Mouse (Mus musculus): ENCODE measurements around the gene Apom. TPM values are rescaled to one million over a fixed set of nuclear protein-coding genes. Genes with fewer than 3 reads are reported as not detected.

The Apom gene
- polyA plus RNA-seq, 1 experiment: 0.20 TPM

DNA sequence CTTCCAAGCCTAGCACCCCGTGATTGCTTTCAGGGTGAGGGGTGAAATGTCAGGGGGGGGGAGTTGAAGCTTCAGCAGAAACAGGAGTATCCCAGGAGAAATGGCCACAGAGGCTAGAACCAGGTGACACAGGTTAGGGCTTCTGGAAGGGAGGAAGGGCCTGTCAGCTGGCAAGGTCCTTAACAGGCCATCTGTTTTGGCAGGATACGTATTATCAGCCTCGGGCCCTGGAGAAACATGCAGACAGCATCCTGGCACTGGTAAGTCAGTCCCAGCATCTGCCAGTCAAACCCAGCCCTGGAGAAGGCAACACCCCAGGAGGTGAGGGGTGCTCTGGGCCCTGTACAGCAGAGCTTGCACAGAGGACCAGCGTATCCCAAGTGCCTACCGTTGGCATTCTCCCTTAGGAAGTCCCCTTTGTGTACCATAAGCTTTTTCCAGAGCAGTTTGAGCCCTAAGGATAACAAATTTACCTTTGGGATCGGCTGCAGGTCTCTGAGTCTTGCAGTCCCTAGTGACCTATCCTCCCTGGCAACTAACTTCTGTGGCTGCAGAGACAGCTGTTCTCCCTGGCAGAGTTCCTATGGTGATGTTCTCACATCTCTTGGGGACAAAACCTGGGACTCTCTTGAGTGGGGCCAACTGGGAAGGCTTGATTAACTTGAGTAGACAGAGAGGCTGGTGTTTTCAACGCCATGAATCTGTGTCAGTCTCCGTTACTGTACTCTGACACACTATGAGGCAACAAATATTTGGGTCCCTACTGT lies 41.5 kb downstream of the Apom start:
- no peak for TF ChIP-seq MAX (IDR thresholded peaks at IDR 0.05)
- no peak for TF ChIP-seq CEBPB (IDR thresholded peaks at IDR 0.05; ENCODE audit: low read depth)
- TF ChIP-seq MYOG (IDR thresholded peaks at IDR 0.05; ENCODE audit: control insufficient read depth, extremely low read depth, insufficient read length): no peak
- Histone ChIP-seq H3K4me3 (ENCODE audit: insufficient read depth, poor library complexity, severe bottlenecking) (peak overlapping the region; percentile 57), H3K36me3 (ENCODE audit: control insufficient read depth, insufficient read depth) (peaks cover 16% of the 10 kb centered on the region), H3ac (ENCODE audit: control insufficient read depth, insufficient read length, low read depth) (peak overlapping the region; percentile 12), H3K79me2 (ENCODE audit: control insufficient read depth, insufficient read depth) (peaks cover 17% of the 10 kb centered on the region), H3K27me3 (ENCODE audit: control insufficient read depth, insufficient read depth, insufficient read length) (no peaks in the 10 kb centered on the region), H3K79me3 (ENCODE audit: low read depth) (peaks cover 3% of the 10 kb centered on the region)

- Histone ChIP-seq H3K79me3 (ENCODE audit: low read depth) (peaks cover 3% of the 10 kb centered on the region), H3K4me3 (ENCODE audit: insufficient read depth, poor library complexity, severe bottlenecking) (peak within 1 kb of the TSS; percentile 57), H3ac (ENCODE audit: control insufficient read depth, insufficient read length, low read depth) (peak within 1 kb of the TSS; percentile 99), H3K79me2 (ENCODE audit: control insufficient read depth, insufficient read depth) (peaks cover 17% of the 10 kb centered on the region), H3K27me3 (ENCODE audit: control insufficient read depth, insufficient read depth, insufficient read length) (no peaks in the 10 kb centered on the region), H3K36me3 (ENCODE audit: control insufficient read depth, insufficient read depth) (peaks cover 7% of the 10 kb centered on the region)
- TF ChIP-seq MAX (IDR thresholded peaks at IDR 0.05): peak; percentile 87
- TF ChIP-seq MYOG (IDR thresholded peaks at IDR 0.05; ENCODE audit: control insufficient read depth, extremely low read depth, insufficient read length): no peak
These were observed 42.8 kb downstream of the Apom start, which contains the start of gene Abhd16a for GRCm38 (mm10) chr17:35088825-35089644. Gene Abhd16a, plus strand, starts transcription at chr17:35089263.

DNA sequence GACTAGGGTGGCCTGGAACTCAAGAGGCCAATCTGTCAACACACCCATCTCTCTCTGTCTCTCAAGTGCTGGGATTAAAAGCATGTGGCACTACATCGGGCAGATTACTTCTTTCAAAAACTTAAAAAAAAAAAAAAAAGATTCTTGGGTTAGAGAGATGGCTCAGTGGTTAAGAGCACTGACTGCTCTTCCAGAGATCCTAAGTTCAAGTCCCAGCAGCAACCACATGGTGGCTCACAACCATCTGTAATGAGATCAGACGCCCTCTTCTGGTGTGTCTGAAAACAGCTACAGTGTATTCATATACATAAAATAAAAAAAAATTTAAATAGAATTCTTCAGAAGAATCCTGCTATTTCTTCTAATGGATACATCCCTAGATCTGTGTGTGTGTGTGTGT lies 43.7 kb downstream of the Apom start:
- H3K27me3 ChIP-seq (ENCODE audit: control insufficient read depth, insufficient read depth, insufficient read length): peaks cover 3% of the 10 kb centered on the region
- no peak overlapping the region for H3K4me3 ChIP-seq (ENCODE audit: insufficient read depth, poor library complexity, severe bottlenecking)
- H3K79me3 ChIP-seq (ENCODE audit: low read depth): peaks cover 3% of the 10 kb centered on the region
- H3K36me3 ChIP-seq (ENCODE audit: control insufficient read depth, insufficient read depth): peaks cover 7% of the 10 kb centered on the region
- TF ChIP-seq FOSL1 (IDR thresholded peaks at IDR 0.05; ENCODE audit: insufficient read depth, low read length, poor library complexity, severe bottlenecking) (no peak), CEBPB (IDR thresholded peaks at IDR 0.05; ENCODE audit: low read depth) (no peak), MYOG (IDR thresholded peaks at IDR 0.05; ENCODE audit: control insufficient read depth, extremely low read depth, insufficient read length) (no peak), MYOD1 (IDR thresholded peaks at IDR 0.05; ENCODE audit: control insufficient read depth, insufficient read length, low read depth) (no peak), MAX (IDR thresholded peaks at IDR 0.05) (no peak), CTCF (IDR thresholded peaks at IDR 0.05; ENCODE audit: control insufficient read depth, insufficient read depth, insufficient read length) (no peak), USF1 (IDR thresholded peaks at IDR 0.05; ENCODE audit: low read depth) (no peak)
- peaks cover 17% of the 10 kb centered on the region for H3K79me2 ChIP-seq (ENCODE audit: control insufficient read depth, insufficient read depth)
- H3ac ChIP-seq (ENCODE audit: control insufficient read depth, insufficient read length, low read depth): no peak overlapping the region

GRCm38 (mm10) chr17:35085208-35085865 lies 46.5 kb downstream of the Apom start, which contains the start of gene Ly6g6f:
Gene Ly6g6f, minus strand, starts transcription at chr17:35085610.
- TF ChIP-seq FOSL1 (IDR thresholded peaks at IDR 0.05; ENCODE audit: insufficient read depth, low read length, poor library complexity, severe bottlenecking): no peak
- TF ChIP-seq CTCF (IDR thresholded peaks at IDR 0.05; ENCODE audit: control insufficient read depth, insufficient read depth, insufficient read length): no peak
- no peak for TF ChIP-seq MYOD1 (IDR thresholded peaks at IDR 0.05; ENCODE audit: control insufficient read depth, insufficient read length, low read depth)
- TF ChIP-seq CEBPB (IDR thresholded peaks at IDR 0.05; ENCODE audit: low read depth): no peak
- no peak for TF ChIP-seq MAX (IDR thresholded peaks at IDR 0.05)
- TF ChIP-seq USF1 (IDR thresholded peaks at IDR 0.05; ENCODE audit: low read depth): no peak
- no peak for TF ChIP-seq MYOG (IDR thresholded peaks at IDR 0.05; ENCODE audit: control insufficient read depth, extremely low read depth, insufficient read length)
- no peak within 1 kb of the TSS for H3K4me3 ChIP-seq (ENCODE audit: insufficient read depth, poor library complexity, severe bottlenecking)
- no peaks in the 10 kb centered on the region for H3K36me3 ChIP-seq (ENCODE audit: control insufficient read depth, insufficient read depth)
- peaks cover 9% of the 10 kb centered on the region for H3K79me2 ChIP-seq (ENCODE audit: control insufficient read depth, insufficient read depth)
- no peaks in the 10 kb centered on the region for H3K79me3 ChIP-seq (ENCODE audit: low read depth)
- H3ac ChIP-seq (ENCODE audit: control insufficient read depth, insufficient read length, low read depth): no peak within 1 kb of the TSS
- H3K27me3 ChIP-seq (ENCODE audit: control insufficient read depth, insufficient read depth, insufficient read length): peaks cover 8% of the 10 kb centered on the region

DNA sequence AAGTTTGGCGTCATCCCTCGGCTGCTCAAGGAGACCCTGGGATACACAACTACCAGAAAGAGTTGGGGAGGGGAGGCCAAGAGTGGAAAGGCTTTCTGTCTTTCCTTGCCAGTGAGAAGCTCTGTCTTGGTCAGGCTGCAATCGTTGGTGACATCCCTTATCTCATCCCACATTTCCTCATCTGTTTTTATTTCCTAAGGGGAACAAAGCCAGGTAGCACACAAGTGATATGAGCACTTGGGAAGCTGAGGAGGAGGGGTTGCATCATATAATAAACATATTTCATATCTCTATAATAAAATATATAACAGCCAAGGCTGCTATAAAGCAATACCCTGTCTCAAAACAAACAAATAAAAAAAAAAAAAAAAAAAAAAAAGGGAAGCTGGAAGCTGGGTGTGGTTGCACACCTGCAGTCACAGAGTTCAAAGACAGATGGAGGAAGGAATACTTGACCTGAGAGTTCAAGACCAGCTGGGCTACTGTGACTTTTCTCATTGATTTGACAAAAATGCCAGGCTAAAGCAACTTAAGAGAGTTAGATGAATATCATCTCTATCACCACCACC lies 47.8 kb downstream of the Apom start:
- Histone ChIP-seq H3ac (ENCODE audit: control insufficient read depth, insufficient read length, low read depth) (no peak overlapping the region), H3K4me3 (ENCODE audit: insufficient read depth, poor library complexity, severe bottlenecking) (no peak overlapping the region), H3K27me3 (ENCODE audit: control insufficient read depth, insufficient read depth, insufficient read length) (peaks cover 8% of the 10 kb centered on the region), H3K79me2 (ENCODE audit: control insufficient read depth, insufficient read depth) (no peaks in the 10 kb centered on the region), H3K79me3 (ENCODE audit: low read depth) (no peaks in the 10 kb centered on the region), H3K36me3 (ENCODE audit: control insufficient read depth, insufficient read depth) (no peaks in the 10 kb centered on the region)
- TF ChIP-seq FOSL1 (IDR thresholded peaks at IDR 0.05; ENCODE audit: insufficient read depth, low read length, poor library complexity, severe bottlenecking): no peak
- TF ChIP-seq MYOD1 (IDR thresholded peaks at IDR 0.05; ENCODE audit: control insufficient read depth, insufficient read length, low read depth): no peak
- no peak for TF ChIP-seq MYOG (IDR thresholded peaks at IDR 0.05; ENCODE audit: control insufficient read depth, extremely low read depth, insufficient read length)
- no peak for TF ChIP-seq CTCF (IDR thresholded peaks at IDR 0.05; ENCODE audit: control insufficient read depth, insufficient read depth, insufficient read length)
